Mouse (Mus musculus) hindbrain, embryonic 14.5 days (tissue): Measurements from ENCODE around the gene Tll1. TPM values are rescaled to one million over a fixed set of nuclear protein-coding genes. Genes with fewer than 3 reads are reported as not detected.
"Not testable (repeated sequence)": the region's sequence is repeated elsewhere in the genome, so short reads cannot be mapped to it uniquely, and the experiment has no call there.

Experiments
- ATAC-seq: fragments of 200-750 bp; cut with Nextera tagmentation; 2 replicates; pipeline ENCODE4 v1.8.0; 2017; ENCODE audit warnings: moderate number of reproducible peaks, mild to moderate bottlenecking, moderate TSS enrichment, moderate library complexity; ENCODE audit not compliant: low FRiP score
- DNase-seq: peaks from one replicate; pipeline ENCODE4 v3.0.0-alpha.2; 2015; ENCODE audit warnings: low spot score
- H3K27ac ChIP-seq: fragments of 300-500 bp; sonication (generic); 2 replicates; pipeline ENCODE4 v1.5.1; 2014; ENCODE audit warnings: mild to moderate bottlenecking, moderate library complexity
- H3K27me3 ChIP-seq: fragments of 300-500 bp; sonication (generic); 2 replicates; pipeline ENCODE4 v1.6.1; 2014; ENCODE audit warnings: mild to moderate bottlenecking, low read length, mixed read lengths; ENCODE audit not compliant: control insufficient read depth, insufficient read depth
- H3K36me3 ChIP-seq: fragments of 300-500 bp; sonication (generic); replicated peaks from 2 replicates; pipeline ENCODE4 v1.6.1; 2014; ENCODE audit not compliant: control insufficient read depth, insufficient read depth
- H3K4me1 ChIP-seq: fragments of 300-500 bp; sonication (generic); replicated peaks from 2 replicates; pipeline ENCODE4 v1.6.1; 2014; ENCODE audit warnings: antibody characterized with exemption, low read length, mixed read lengths; ENCODE audit not compliant: control insufficient read depth, insufficient read depth
- H3K4me2 ChIP-seq: fragments of 300-500 bp; sonication (generic); replicated peaks from 2 replicates; pipeline ENCODE4 v1.6.1; 2014; ENCODE audit warnings: mild to moderate bottlenecking, moderate library complexity
- H3K4me3 ChIP-seq: fragments of 300-500 bp; sonication (generic); replicated peaks from 2 replicates; pipeline ENCODE4 v1.5.1; 2014; ENCODE audit warnings: mild to moderate bottlenecking, low read length
- H3K9ac ChIP-seq: fragments of 300-500 bp; sonication (generic); 2 replicates; pipeline ENCODE4 v1.6.1; 2014
- H3K9me3 ChIP-seq: fragments of 300-500 bp; sonication (generic); 2 replicates; pipeline ENCODE4 v1.6.1; 2016; ENCODE audit warnings: low read length; ENCODE audit not compliant: control insufficient read depth
- WGBS: fragments of 180-500 bp; shearing (Covaris S2); extraction: QIAGEN DNeasy Blood & Tissue Kit; methylation state at CpG from one replicate; pipeline ENCODE4 v1.1.7; 2014; 5-methylcytosine and 5-hydroxymethylcytosine counted together
- polyA plus RNA-seq: library from polyadenylated mRNA; unstranded; fragments of >200 nt; fragmentation: Nextera tagmentation; extraction: Ambion mirVana; gene quantifications from 2 replicates; pipeline ENCODE4 v1.2.1, GENCODE M21; 2014

Tll1 gene
- polyA plus RNA-seq, 1 experiment from 2014 or later: 3.5 TPM

DNA sequence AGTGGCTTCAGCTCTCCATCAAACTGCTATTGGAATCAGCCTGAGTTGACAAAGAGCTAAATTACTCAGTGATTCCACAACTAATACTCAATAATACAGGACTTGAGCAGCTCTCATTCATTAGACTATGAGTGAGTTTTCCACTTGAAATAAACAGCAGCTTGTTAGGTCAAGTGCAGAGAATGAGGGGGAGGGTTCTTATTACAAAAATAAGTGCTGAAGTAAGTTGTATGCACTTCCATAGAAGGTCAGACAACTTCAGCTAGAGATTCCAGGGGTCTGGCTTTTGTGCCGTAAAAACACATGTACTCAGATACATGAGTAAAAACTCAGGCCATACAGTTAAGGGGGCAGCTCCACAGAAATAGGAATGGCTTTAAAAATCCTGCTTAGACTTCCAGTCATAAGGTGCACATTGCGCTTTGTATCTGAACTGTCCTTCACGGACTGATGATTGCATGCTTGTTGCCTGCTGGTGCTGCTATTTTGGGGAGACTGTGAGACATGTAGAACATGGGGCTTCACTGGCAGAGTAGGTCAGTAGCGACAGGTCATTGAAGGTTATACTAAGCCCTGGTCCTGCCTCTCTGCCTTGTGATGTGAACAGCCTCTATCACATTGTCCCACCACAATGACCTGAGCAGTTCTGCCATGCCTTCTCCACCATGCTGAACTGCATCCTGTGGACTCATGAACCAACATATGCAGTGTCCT lies 175.2 kb downstream of the Tll1 start:
- H3K4me2 ChIP-seq: no peak overlapping the region
- no peaks in the 10 kb centered on the region for H3K27me3 ChIP-seq
- no peak overlapping the region for H3K4me3 ChIP-seq
- WGBS: 94% methylated on average over 4 of the region's 4 CpGs
- no peaks in the 10 kb centered on the region for H3K9me3 ChIP-seq
- H3K27ac ChIP-seq: no peak overlapping the region
- DNase-seq (no peak), ATAC-seq (no peak)
- no peaks in the 10 kb centered on the region for H3K4me1 ChIP-seq
- no peak overlapping the region for H3K9ac ChIP-seq
- no peaks in the 10 kb centered on the region for H3K36me3 ChIP-seq

DNA sequence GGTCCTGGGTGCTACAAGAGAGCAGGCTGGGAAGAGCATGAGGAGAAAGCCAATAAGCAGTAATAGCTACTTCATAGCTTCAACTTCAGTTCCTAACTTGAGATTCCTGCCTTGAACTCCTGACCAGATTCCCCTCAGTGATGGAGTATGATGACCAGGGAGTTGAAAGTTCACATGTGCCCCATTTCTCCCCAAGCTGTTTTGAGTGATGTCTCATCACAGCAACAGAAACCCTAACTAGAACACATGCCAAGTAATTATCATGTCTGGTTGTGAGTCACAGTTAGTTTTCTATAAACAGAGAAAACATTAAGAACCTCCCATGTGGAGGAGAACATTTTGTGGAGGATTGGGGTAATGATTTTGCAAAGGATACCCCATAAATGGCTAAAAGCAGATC lies 176.0 kb downstream of the Tll1 start:
- H3K9me3 ChIP-seq: no peaks in the 10 kb centered on the region
- no peak overlapping the region for H3K27ac ChIP-seq
- ATAC-seq (no peak), DNase-seq (no peak)
- H3K4me3 ChIP-seq: no peak overlapping the region
- H3K4me1 ChIP-seq: no peaks in the 10 kb centered on the region
- H3K27me3 ChIP-seq: no peaks in the 10 kb centered on the region
- H3K4me2 ChIP-seq: no peak overlapping the region
- no peaks in the 10 kb centered on the region for H3K36me3 ChIP-seq
- no peak overlapping the region for H3K9ac ChIP-seq

DNA sequence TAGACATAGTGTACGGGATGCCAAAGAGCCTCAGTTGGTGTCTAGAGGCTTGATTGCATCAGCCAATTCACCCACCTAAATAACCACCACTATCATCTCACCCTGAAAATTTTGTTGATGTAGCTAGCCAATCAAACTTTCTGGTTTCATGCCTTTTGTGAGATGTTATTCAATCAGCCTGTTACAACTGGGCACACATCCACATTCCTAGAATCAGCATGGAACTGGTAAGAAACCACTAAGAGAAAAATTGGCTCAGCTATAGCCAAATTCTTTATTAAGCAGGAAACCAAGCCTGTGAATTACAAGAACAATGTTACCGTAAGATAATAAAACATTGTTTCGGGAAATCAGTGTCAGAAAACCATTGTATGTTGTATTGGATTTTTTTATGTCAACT lies 176.5 kb downstream of the Tll1 start:
- Histone ChIP-seq H3K9ac (no peak overlapping the region), H3K4me3 (no peak overlapping the region), H3K36me3 (no peaks in the 10 kb centered on the region), H3K9me3 (no peaks in the 10 kb centered on the region), H3K4me1 (no peaks in the 10 kb centered on the region), H3K4me2 (no peak overlapping the region), H3K27me3 (no peaks in the 10 kb centered on the region), H3K27ac (no peak overlapping the region)
- 77% methylated on average over 3 of the region's 3 CpGs for WGBS
- DNase-seq (no peak), ATAC-seq (no peak)

DNA sequence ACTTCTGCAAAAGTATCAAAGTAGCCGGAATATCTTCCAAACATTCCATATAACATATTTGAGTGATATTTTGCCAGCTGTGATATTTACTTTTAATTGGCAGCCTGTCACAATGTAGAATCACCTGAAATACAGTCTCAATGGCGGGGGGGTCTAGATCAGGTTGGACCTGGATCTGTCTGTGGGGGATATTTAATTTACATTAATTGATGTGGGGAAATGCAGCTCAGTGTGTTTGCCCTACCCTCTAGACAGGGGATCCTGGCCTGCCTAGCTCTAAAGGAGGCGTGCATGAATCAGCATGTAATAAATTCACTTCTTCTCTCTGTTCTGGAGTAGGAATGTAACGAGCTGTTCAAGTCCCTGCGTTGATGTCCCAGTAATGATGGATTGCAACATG lies 181.7 kb downstream of the Tll1 start:
- Histone ChIP-seq H3K27me3 (no peaks in the 10 kb centered on the region), H3K9ac (no peak overlapping the region), H3K36me3 (no peaks in the 10 kb centered on the region), H3K9me3 (no peaks in the 10 kb centered on the region), H3K4me3 (no peak overlapping the region), H3K4me1 (no peaks in the 10 kb centered on the region), H3K27ac (no peak overlapping the region), H3K4me2 (no peak overlapping the region)
- ATAC-seq (peak; percentile 37; the same call in 1 of the 2 replicates), DNase-seq (no peak)
- WGBS: 78% methylated on average over 5 of the region's 5 CpGs

DNA sequence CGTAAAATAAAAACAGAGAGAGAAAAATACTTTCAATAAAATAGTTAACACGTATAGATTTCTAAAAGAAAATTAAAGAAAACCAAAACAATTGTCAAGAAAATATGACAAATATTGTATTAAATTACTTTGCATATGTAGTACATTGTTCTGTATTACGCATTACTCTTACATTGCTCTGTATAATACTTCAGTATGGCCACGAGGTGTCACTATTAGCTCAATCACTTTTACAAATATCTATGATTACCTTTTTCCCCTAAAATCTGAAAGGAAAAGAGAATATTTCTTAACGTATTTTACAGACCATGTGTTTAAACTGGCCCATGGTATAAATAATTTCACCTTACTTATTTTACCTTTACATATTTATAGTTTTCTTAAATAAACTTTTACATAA lies 182.5 kb downstream of the Tll1 start:
- Histone ChIP-seq H3K27ac (no peak overlapping the region), H3K9ac (no peak overlapping the region)

DNA sequence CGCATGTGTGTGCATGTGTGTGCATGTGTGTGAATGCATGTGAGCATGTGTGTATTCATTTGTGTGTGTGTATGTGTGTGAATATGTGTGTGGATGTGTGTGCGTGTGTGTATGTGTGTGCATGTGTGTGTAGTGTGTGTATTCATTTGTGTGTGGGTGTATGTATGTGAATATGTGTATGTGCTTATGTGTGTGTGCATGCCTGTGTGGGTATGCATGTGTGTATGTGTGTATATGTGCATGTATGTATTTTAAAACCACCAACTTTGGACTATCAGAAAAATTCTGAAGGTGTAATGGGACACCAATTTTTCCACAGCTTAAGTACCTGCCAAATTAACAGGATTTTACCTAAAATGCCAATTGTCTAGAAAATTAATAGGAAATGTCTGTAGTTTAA lies 183.0 kb downstream of the Tll1 start:
- no peak for ATAC-seq
- 88% methylated on average over 2 of the region's 2 CpGs for WGBS

More for the DNA sequence above, 182.5 kb downstream of the Tll1 start:
- Histone ChIP-seq H3K4me1 (no peaks in the 10 kb centered on the region), H3K27me3 (no peaks in the 10 kb centered on the region), H3K4me3 (no peak overlapping the region), H3K36me3 (no peaks in the 10 kb centered on the region), H3K4me2 (no peak overlapping the region), H3K9me3 (no peaks in the 10 kb centered on the region)
- DNase-seq (peak; percentile 79), ATAC-seq (peak; percentile 73; the same call in 1 of the 2 replicates)
- WGBS: 31% methylated on average over 5 of the region's 5 CpGs

DNA sequence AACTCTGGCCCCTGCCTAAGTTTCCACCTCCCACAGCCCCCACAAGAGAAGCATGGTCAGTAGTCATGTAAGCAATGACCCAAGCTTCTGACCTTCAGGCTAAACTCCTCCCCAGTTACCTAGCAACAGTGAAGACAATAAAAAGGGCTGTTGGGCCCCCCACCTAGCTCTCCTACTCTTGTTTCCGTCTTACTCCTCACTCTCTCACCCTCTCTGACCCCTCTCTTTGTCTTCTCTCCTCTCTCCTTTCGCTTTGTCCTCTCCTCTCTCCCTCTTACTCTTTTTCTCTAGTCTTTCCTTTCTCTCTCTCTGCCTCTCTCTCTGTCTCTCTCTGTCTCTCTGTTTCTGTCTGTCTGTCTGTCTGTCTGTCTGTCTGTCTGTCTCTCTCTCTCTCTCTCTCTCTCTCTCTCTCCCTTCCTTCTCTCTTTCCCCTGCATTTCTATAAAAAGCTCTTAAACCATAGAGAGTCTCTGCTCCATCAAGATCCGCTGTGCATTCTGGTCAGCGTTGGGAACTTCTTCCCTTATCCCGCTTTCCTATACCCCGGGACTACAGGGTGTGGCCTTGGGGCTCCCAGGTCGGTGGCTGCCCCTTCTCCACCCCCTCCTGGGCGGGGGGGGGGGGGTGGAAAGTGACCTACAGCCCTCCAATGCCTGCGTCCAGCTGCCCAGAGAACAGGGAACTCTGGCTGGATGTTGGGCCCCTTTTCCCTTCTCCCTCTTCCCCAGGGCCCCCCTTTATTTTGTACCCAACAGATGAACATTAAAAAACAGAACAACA lies 235.3 kb downstream of the Tll1 start:
- H3K9me3 ChIP-seq: not testable (repeated sequence)
- WGBS: 25% methylated on average over 9 of the region's 9 CpGs

More for the DNA sequence above, 183.0 kb downstream of the Tll1 start:
- H3K4me2 ChIP-seq: no peak overlapping the region
- H3K36me3 ChIP-seq: no peaks in the 10 kb centered on the region
- H3K4me1 ChIP-seq: no peaks in the 10 kb centered on the region
- no peak for DNase-seq
- no peaks in the 10 kb centered on the region for H3K9me3 ChIP-seq
- no peak overlapping the region for H3K9ac ChIP-seq
- no peak overlapping the region for H3K4me3 ChIP-seq
- H3K27me3 ChIP-seq: no peaks in the 10 kb centered on the region
- no peak overlapping the region for H3K27ac ChIP-seq

More for the DNA sequence above, 235.3 kb downstream of the Tll1 start:
- H3K36me3 ChIP-seq, H3K4me2 ChIP-seq, DNase-seq, H3K9ac ChIP-seq, H3K27me3 ChIP-seq, ATAC-seq, H3K4me3 ChIP-seq, H3K27ac ChIP-seq, H3K4me1 ChIP-seq: not testable (repeated sequence)
